Mouse (Mus musculus): ENCODE data around the gene Ica1. TPM values are rescaled to one million over a fixed set of nuclear protein-coding genes. Genes with fewer than 3 reads are reported as not detected.

Gene Ica1
- total and polyA plus RNA-seq, 2 experiments from 2014 or later = 64.4 to 92.0 TPM

DNA sequence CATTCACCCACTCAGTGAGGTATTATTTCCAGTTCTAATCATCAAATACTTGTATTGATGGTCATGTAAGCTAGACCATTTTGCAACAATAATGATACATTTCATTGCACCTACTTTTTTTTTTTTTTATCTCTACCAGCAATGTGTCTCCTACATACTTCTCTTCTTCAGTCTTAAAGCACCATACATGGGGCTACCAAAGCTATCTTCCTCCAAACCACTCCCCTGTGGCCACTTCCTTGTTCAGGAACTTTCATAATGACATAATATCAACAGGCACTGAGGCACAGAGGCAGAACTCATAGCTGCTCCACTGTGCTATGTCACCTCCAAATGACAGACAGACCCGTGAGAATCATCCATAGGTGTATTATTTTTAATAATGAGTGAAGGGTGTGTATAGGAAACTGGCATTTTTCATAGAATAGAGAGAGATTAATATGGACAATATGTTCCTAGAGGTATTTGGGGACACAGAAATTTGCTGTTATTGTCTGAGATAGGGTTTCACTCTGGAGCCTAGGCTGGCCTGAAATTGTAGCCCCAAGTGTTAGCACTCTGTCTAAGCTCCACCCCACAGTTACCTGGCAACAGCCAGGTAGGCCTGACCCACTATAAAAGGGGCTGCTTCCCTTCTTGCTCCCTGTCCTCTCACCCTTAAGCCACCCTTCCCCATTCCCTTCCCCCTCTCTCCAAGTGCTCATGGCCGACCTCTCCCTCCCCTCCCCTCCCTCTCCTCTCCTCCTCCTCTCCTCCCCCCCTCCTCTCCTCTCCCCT, 86.9 kb downstream of the Ica1 start:
- Histone ChIP-seq H3K36me3 (ENCODE audit: insufficient read depth) (no peaks in the 10 kb centered on the region), H3K9ac (no peak overlapping the region), H3K4me3 (ENCODE audit: low read depth, low read length) (no peak overlapping the region), H3K4me2 (ENCODE audit: low read depth) (no peak overlapping the region), H3K27me3 (ENCODE audit: insufficient read depth, low read length) (no peaks in the 10 kb centered on the region), H3K4me1 (ENCODE audit: insufficient read depth) (0 out of 2 replicates have a peak, but pooled peaks cover 3% of the 10 kb centered on the region), H3K27ac (ENCODE audit: low read depth, low read length) (no peak overlapping the region), H3K9me3 (ENCODE audit: low read length) (no peaks in the 10 kb centered on the region)
- ATAC-seq (no peak), DNase-seq (no peak)
- WGBS = 67% methylated on average over 2 of the region's 2 CpGs
- TF ChIP-seq CTCF (IDR thresholded peaks at IDR 0.05; ENCODE audit: low read depth) = no peak

- Histone ChIP-seq H3K27ac (ENCODE audit: low read depth, low read length) (no peak overlapping the region), H3K27me3 (ENCODE audit: insufficient read depth, low read length) (no peaks in the 10 kb centered on the region), H3K9ac (no peak overlapping the region), H3K4me2 (ENCODE audit: low read depth) (no peak overlapping the region), H3K36me3 (ENCODE audit: insufficient read depth) (no peaks in the 10 kb centered on the region), H3K4me3 (ENCODE audit: low read depth, low read length) (no peak overlapping the region), H3K9me3 (ENCODE audit: low read length) (no peaks in the 10 kb centered on the region), H3K4me1 (ENCODE audit: insufficient read depth) (0 out of 2 replicates have a peak, but pooled peaks cover 3% of the 10 kb centered on the region)
- DNase-seq = no peak
- ATAC-seq = no peak
- WGBS = 57% methylated on average over 3 of the region's 3 CpGs
- no peak for TF ChIP-seq CTCF (IDR thresholded peaks at IDR 0.05; ENCODE audit: low read depth)
Measured at GRCm38 (mm10) chr6:8690441-8690840, 87.8 kb downstream of the Ica1 start.

DNA sequence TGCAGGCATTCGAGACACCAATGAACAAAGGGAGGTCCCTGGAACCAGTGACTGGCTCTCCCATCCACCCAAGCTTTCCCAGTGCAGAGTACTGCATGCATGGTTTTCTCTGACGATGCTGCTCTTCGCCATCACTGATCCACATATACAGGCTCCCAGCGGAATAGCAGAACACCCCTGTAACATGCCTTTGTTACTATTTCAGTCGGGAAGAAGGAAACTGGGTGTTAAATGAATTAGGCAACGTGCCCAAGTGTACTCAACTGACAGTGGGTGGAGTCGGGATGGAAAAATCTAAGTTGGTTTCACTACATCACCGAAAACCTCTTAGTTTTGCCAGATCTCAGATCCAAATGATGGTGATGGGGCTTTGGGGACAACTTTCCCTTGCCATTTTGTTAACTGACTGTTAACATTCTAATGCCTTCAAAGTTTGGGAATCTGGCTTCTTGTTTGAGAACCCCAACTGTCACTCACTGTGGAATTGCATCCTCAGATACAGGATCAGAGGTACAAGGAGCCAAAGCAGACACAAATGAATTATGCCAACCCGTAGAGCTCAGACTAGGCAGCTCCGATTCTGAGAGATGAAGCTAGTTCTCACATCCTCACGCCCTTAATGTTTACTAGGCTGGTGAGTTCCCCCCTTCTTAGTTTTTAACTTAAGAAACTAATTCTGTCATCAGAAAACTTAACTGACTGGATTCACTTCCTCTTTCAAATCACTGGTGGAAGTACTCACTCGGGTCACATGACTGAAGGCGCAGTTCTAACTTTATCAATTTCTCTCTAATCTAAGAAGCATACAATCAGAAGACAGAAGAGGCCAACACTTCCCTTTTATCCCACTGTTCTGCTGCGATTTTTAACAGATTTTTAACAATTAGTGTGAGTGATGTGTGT, 91.4 kb downstream of the Ica1 start:
- H3K9ac ChIP-seq = no peak overlapping the region
- no peaks in the 10 kb centered on the region for H3K4me1 ChIP-seq (ENCODE audit: insufficient read depth)
- H3K4me3 ChIP-seq (ENCODE audit: low read depth, low read length) = no peak overlapping the region
- no peaks in the 10 kb centered on the region for H3K27me3 ChIP-seq (ENCODE audit: insufficient read depth, low read length)
- no peak for TF ChIP-seq CTCF (IDR thresholded peaks at IDR 0.05; ENCODE audit: low read depth)
- WGBS = 70% methylated on average over 14 of the region's 14 CpGs
- H3K4me2 ChIP-seq (ENCODE audit: low read depth) = no peak overlapping the region
- no peaks in the 10 kb centered on the region for H3K36me3 ChIP-seq (ENCODE audit: insufficient read depth)
- peak; percentile 40 for ATAC-seq
- H3K27ac ChIP-seq (ENCODE audit: low read depth, low read length) = no peak overlapping the region
- no peaks in the 10 kb centered on the region for H3K9me3 ChIP-seq (ENCODE audit: low read length)
- DNase-seq = no peak

- H3K4me1 ChIP-seq (ENCODE audit: insufficient read depth) = no peaks in the 10 kb centered on the region
- H3K9me3 ChIP-seq (ENCODE audit: low read length) = no peaks in the 10 kb centered on the region
- no peak overlapping the region for H3K4me3 ChIP-seq (ENCODE audit: low read depth, low read length)
- no peak overlapping the region for H3K9ac ChIP-seq
- no peak overlapping the region for H3K27ac ChIP-seq (ENCODE audit: low read depth, low read length)
- no peak overlapping the region for H3K4me2 ChIP-seq (ENCODE audit: low read depth)
- no peaks in the 10 kb centered on the region for H3K36me3 ChIP-seq (ENCODE audit: insufficient read depth)
- TF ChIP-seq CTCF (IDR thresholded peaks at IDR 0.05; ENCODE audit: low read depth) = no peak
- peak; percentile 43 for DNase-seq
- WGBS = 68% methylated on average over 10 of the region's 10 CpGs
- ATAC-seq = peak; percentile 68
- no peaks in the 10 kb centered on the region for H3K27me3 ChIP-seq (ENCODE audit: insufficient read depth, low read length)
Measured at GRCm38 (mm10) chr6:8683379-8683778, 94.9 kb downstream of the Ica1 start.

DNA sequence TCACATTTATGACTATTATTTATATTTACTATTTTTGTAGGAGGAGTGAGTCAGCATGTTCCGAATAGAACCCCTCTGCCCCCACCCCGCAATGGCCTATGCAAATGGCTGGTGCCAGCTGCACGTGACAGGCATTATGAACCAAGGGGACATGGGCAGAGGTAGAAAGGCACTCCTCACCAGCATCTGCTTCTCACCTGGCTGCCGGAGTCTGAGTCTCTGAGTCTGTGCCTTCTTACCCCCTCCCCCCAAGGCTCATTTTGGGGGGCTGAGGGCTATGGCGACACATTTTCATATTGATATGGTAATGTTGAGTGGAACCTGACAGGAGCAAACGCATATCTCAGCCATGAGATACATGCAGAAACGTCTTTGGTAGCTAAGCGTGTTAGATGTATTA, 97.4 kb downstream of the Ica1 start:
- H3K36me3 ChIP-seq (ENCODE audit: insufficient read depth) = no peaks in the 10 kb centered on the region
- no peaks in the 10 kb centered on the region for H3K9me3 ChIP-seq (ENCODE audit: low read length)
- H3K9ac ChIP-seq = no peak overlapping the region
- no peak overlapping the region for H3K4me3 ChIP-seq (ENCODE audit: low read depth, low read length)
- H3K27me3 ChIP-seq (ENCODE audit: insufficient read depth, low read length) = no peaks in the 10 kb centered on the region
- TF ChIP-seq CTCF (IDR thresholded peaks at IDR 0.05; ENCODE audit: low read depth) = no peak
- ATAC-seq (no peak), DNase-seq (no peak)
- H3K4me2 ChIP-seq (ENCODE audit: low read depth) = no peak overlapping the region
- H3K27ac ChIP-seq (ENCODE audit: low read depth, low read length) = no peak overlapping the region
- no peaks in the 10 kb centered on the region for H3K4me1 ChIP-seq (ENCODE audit: insufficient read depth)
- 86% methylated on average over 8 of the region's 8 CpGs for WGBS

- H3K9ac ChIP-seq = no peak overlapping the region
- ATAC-seq (no peak), DNase-seq (no peak)
- H3K9me3 ChIP-seq (ENCODE audit: low read length) = no peaks in the 10 kb centered on the region
- H3K27ac ChIP-seq (ENCODE audit: low read depth, low read length) = no peak overlapping the region
- H3K27me3 ChIP-seq (ENCODE audit: insufficient read depth, low read length) = no peaks in the 10 kb centered on the region
- WGBS = 95% methylated on average over 4 of the region's 4 CpGs
- H3K4me2 ChIP-seq (ENCODE audit: low read depth) = no peak overlapping the region
- H3K4me3 ChIP-seq (ENCODE audit: low read depth, low read length) = no peak overlapping the region
- no peaks in the 10 kb centered on the region for H3K36me3 ChIP-seq (ENCODE audit: insufficient read depth)
- TF ChIP-seq CTCF (IDR thresholded peaks at IDR 0.05; ENCODE audit: low read depth) = no peak
- H3K4me1 ChIP-seq (ENCODE audit: insufficient read depth) = no peaks in the 10 kb centered on the region
Measured at GRCm38 (mm10) chr6:8673013-8673412, 105.3 kb downstream of the Ica1 start.

DNA sequence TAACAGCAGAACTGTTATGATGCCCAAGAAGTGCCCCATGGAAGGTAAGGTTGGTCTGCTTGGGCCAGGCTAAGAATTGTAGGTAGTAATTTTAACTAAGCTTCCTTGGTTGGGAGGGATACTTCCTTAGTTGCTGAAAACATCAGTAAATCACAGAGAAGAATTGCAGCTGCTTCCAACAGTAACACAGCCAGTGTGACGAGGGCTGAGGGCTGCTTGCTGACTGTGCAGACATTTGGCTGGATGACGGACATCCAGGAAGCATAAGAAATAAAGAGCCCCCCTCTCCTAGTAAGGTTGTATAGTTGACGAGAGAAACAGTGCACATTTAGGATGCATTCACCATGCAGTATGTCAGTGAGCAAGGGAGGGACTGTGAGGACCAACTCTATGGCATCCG, 108.9 kb downstream of the Ica1 start:
- no peaks in the 10 kb centered on the region for H3K4me1 ChIP-seq (ENCODE audit: insufficient read depth)
- no peak for TF ChIP-seq CTCF (IDR thresholded peaks at IDR 0.05; ENCODE audit: low read depth)
- no peaks in the 10 kb centered on the region for H3K36me3 ChIP-seq (ENCODE audit: insufficient read depth)
- H3K27ac ChIP-seq (ENCODE audit: low read depth, low read length) = no peak overlapping the region
- no peak overlapping the region for H3K4me2 ChIP-seq (ENCODE audit: low read depth)
- DNase-seq (no peak), ATAC-seq (no peak)
- 77% methylated on average over 4 of the region's 4 CpGs for WGBS
- no peaks in the 10 kb centered on the region for H3K9me3 ChIP-seq (ENCODE audit: low read length)
- no peaks in the 10 kb centered on the region for H3K27me3 ChIP-seq (ENCODE audit: insufficient read depth, low read length)
- H3K4me3 ChIP-seq (ENCODE audit: low read depth, low read length) = no peak overlapping the region
- no peak overlapping the region for H3K9ac ChIP-seq

Measured in forebrain, postnatal 0 days (tissue).